Mouse (Mus musculus) CD4-positive, CD25-positive, alpha-beta regulatory T cell, adult 9 weeks (primary cell): Measurements from ENCODE around the gene Lrrc3b. TPM values are rescaled to one million over a fixed set of nuclear protein-coding genes. Genes with fewer than 3 reads are reported as not detected.

ENCODE experiments used
- polyA plus RNA-seq: library from polyadenylated mRNA; unstranded; fragments of 100-300 nt; shearing (Covaris generic); gene quantifications from one replicate; pipeline ENCODE4 v1.2.1, GENCODE M21; 2017

Lrrc3b gene
- not detected for polyA plus RNA-seq

DNA sequence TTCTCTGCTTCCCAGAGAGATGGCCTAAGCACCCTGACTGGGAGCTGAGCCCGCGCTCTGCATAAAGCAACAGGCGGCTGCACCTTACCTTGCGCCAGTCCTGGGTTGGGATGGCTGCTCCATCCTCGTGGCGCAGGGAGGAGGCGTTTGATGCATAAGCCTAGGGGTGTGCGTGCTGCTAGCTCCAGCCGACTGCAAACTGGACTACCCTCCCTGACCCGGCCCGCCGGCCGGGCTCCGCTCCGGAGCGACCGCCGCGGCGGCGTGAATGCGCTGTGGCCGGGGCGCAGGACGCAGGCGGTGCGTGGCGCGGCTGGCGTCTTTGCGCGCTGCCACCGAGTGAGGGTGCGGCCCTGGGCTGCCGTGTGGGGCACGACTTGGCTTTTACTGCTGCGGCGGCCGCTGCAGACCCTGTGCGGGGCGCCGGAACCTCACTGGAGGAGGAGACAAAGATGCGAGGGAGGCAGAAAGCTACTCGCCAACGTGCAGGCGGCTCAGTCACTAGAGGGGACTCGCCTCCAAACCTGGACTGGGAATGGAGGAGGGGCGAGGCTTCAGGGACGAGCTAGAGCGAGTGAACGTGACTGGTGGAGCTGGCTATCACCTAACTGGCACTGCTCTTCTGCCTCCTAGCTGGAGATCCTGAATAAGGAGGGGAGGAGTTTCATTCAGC, at the start of gene Lrrc3b:
Gene Lrrc3b, minus strand, starts transcription at position 503 of the 673 bp plus-strand sequence.

